Mouse (Mus musculus) frontal cortex, adult 2 months (tissue): Measurements from ENCODE around the gene Smpd2. TPM values are rescaled to one million over a fixed set of nuclear protein-coding genes. Genes with fewer than 3 reads are reported as not detected.

Experiments used
- DNase-seq, 2 experiments: peaks; one replicate each; pipeline ENCODE4 v3.0.0; 2022; ENCODE audit warnings: low spot score in 1 of 2; ENCODE audit errors: extremely low spot score in 1 of 2
- polyA plus RNA-seq: library from polyadenylated mRNA; depleted of rRNA; stranded (reverse); fragments of >200 nt; gene quantifications from 2 replicates; pipeline ENCODE4 v1.2.3, GENCODE M21; 2012; rRNA removed

Gene Smpd2
- 39.7 and 41.0 TPM in 2 replicates for polyA plus RNA-seq

DNA sequence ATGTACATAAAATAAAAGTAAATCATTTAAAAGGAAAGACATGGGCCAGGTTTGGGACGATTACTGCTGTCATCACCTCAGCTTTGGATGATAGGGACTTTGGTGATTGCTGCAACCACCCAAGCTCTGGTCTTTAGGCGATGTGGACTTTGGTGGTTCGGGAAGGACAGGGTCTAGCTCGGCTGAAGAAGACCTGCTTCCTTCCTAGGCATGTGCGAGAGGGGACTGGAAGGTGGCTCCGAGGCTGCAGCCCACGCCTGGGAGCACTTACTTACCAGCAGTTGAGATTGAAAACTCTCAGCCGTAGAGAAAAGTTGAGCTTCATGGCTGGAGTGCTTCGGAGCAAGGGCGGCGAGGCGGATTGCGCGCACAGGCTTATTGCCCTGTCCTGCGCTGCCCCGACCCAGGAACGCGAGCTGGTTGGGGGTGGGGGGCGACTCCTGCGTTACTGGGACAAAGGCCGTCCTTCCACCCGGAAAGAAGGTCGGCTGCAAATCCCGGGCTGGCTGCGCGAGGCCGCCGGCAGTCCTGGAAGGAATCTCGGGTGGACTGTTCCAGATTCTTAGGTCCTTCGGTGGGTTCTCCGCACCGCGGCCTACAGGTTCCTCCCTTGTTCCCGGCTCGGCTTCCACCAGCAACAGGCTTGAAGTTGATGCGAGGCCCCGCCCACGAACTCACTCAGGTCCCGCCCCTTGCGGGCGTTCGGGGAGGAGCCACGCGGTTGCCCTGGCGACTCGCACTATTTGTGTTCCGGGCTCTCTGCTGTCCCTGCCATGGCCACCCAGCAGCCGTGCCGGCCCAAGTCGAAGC lies at the start of gene Smpd2, which contains the start of gene Ppil6:
TSS of gene Smpd2 (minus strand) at position 662 of the 810 bp plus-strand sequence.
TSS of gene Ppil6 (plus strand) at position 732 of the 810 bp plus-strand sequence.
- peak; percentile 88 to 94 for DNase-seq

- DNase-seq = no peak
These were observed 48.8 kb upstream of the Smpd2 start for GRCm38 (mm10) chr10:41538986-41539385.

DNA sequence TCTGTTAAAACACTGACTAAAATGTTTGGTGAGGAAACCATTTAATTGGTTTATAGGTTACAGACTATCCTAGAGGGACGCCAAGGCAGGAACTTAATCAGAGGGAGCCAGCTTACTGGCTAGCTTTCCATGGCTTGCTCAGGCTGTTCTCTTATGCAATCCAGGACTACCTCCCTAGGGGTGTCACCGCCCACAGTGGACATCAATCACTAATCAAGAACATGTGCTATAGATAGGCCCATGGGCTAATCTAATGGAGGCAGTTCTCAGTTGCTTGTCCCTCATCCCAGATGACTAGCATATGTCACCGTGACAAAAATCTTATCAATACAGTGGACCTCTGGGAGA lies 47.8 kb upstream of the Smpd2 start:
- DNase-seq = no peak

GRCm38 (mm10) chr10:41537226-41537982 lies 47.2 kb upstream of the Smpd2 start:
- no peak for DNase-seq

DNA sequence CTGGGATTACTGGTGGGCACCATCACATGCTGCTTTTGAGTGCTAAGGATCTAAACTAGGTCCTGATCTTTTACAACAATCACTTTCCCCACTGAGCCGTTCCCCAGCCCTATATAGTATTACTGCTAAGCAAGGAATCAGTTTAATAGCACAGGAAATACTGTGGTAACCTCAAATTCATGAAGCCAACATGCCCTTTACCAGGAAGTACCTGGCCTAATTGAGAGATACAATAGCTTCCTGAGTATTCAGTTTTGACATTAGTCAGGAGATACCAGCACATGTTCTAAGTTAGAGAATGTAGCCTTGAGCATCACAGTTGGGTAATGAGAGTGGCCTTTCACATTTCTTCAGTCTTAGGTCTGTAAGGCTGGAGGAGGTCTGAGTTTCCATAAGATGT lies 46.5 kb upstream of the Smpd2 start:
- DNase-seq = no peak

DNA sequence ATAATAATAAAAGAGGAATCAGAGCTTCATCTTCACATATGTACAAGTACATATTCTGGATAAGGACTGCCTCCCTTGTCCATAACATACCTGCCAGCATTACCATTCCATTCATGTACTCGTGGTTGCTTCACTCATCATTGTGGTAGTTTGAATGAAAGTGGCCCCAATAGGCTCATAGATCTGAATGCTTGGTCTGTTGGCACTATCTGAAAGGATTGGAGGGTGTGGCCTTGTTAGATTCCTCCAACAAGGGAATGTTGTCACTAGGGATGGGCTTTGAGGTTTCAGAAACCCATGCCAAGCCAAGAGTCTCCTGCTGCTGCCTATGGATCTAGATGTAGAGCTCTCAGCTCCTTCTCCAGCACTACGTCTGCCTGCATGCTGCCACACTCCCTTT lies 45.8 kb upstream of the Smpd2 start:
- DNase-seq = no peak

GRCm38 (mm10) chr10:41529972-41530371 lies 39.8 kb upstream of the Smpd2 start:
- DNase-seq = no peak

- no peak for DNase-seq
These were observed 35.5 kb upstream of the Smpd2 start for GRCm38 (mm10) chr10:41525696-41526095.

- DNase-seq = no peak
These were observed 33.2 kb upstream of the Smpd2 start for GRCm38 (mm10) chr10:41523386-41523785.

- DNase-seq = no peak
These were observed 30.2 kb upstream of the Smpd2 start for GRCm38 (mm10) chr10:41520410-41520673.

- DNase-seq = peak in 1 of 2 experiments; percentile 40
These were observed 29.7 kb upstream of the Smpd2 start for GRCm38 (mm10) chr10:41519640-41520409.

GRCm38 (mm10) chr10:41518981-41519618 lies 28.9 kb upstream of the Smpd2 start, which contains the start of gene Cd164:
Cd164 (plus strand) TSS chr10:41519414.
- peak; percentile 76 to 90 for DNase-seq

GRCm38 (mm10) chr10:41518508-41518980 lies 28.4 kb upstream of the Smpd2 start:
- DNase-seq = peak; percentile 37 to 71

- DNase-seq = no peak
These were observed 24.8 kb upstream of the Smpd2 start for GRCm38 (mm10) chr10:41514921-41515320.

- no peak for DNase-seq
These were observed 24.1 kb upstream of the Smpd2 start for GRCm38 (mm10) chr10:41514301-41514700.

- peak in 1 of 2 experiments; percentile 24 for DNase-seq
These were observed 19.0 kb upstream of the Smpd2 start for GRCm38 (mm10) chr10:41509160-41509559.

GRCm38 (mm10) chr10:41505446-41505845 lies 15.3 kb upstream of the Smpd2 start:
- DNase-seq = peak; percentile 59 to 82

DNA sequence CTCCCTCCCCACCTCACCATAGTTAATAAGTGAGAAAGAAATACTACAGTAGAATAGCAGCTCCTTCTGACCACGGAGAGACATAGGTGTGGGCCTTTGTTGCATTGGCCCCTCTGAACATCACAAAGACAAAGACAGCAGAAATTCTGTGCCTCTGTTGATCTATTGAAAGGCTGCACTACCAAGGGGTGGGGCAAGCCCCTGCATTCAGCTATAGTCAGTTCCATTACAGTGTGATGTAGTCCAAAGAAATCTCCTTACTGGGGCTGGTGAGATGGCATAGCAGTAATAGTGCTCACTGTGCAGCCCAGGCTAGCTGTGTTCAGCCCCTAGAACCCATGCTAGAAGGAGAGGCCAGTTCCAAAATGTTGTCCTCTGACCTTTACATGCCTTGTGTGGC lies 14.8 kb upstream of the Smpd2 start:
- no peak for DNase-seq

GRCm38 (mm10) chr10:41500941-41501340 lies 10.8 kb upstream of the Smpd2 start:
- DNase-seq = peak; percentile 44 to 46

GRCm38 (mm10) chr10:41491111-41491510 lies 942 bp upstream of the Smpd2 start:
- no peak for DNase-seq

GRCm38 (mm10) chr10:41490518-41490873 lies 327 bp upstream of the Smpd2 start:
- DNase-seq = no peak
